Mouse (Mus musculus) CH12.LX (cell line): Measurements from ENCODE around the gene Slfn14. TPM values are rescaled to one million over a fixed set of nuclear protein-coding genes. Genes with fewer than 3 reads are reported as not detected.

Experiments used
- DNase-seq: peaks from one replicate; pipeline ENCODE4 v3.0.0-alpha.2; 2013; ENCODE audit errors: extremely low read depth
- H3K27ac ChIP-seq: 2 replicates; pipeline ENCODE4 v1.5.1; 2012; ENCODE audit warnings: low read depth, mild to moderate bottlenecking, control low read depth, moderate library complexity; ENCODE audit not compliant: insufficient read depth
- H3K27me3 ChIP-seq: replicated peaks from 2 replicates; pipeline ENCODE3; 2012; ENCODE audit warnings: inconsistent platforms
- H3K36me3 ChIP-seq, 2 experiments: replicated peaks in 1 of 2; 2 replicates each; pipeline versions ENCODE3 to v1.6.1; 2012; ENCODE audit warnings: inconsistent platforms in 1 of 2, low read length in 1 of 2, mild to moderate bottlenecking in 1 of 2, mixed read lengths in 1 of 2, moderate library complexity in 1 of 2; ENCODE audit not compliant: control insufficient read depth in 1 of 2, insufficient read depth in 1 of 2
- H3K4me1 ChIP-seq, 2 experiments: 2 replicates each; pipeline ENCODE4 v1.6.1; 2012; ENCODE audit warnings: inconsistent platforms in 1 of 2, moderate library complexity in 1 of 2; ENCODE audit not compliant: insufficient read depth in 2 of 2, control insufficient read depth in 1 of 2
- H3K4me2 ChIP-seq: 2 replicates; pipeline ENCODE4 v1.6.1; 2012; ENCODE audit warnings: low read depth, mild to moderate bottlenecking, control low read depth; ENCODE audit not compliant: poor library complexity, insufficient read depth, severe bottlenecking
- H3K4me3 ChIP-seq, 3 experiments: fragments of 150-350 bp in 1 of 3; sonication (generic) in 1 of 3; replicated peaks in 1 of 3; 2 replicates each; pipeline versions ENCODE3 to v1.5.1; 2011 to 2012; ENCODE audit warnings: low read depth in 2 of 3, low read length in 2 of 3, mild to moderate bottlenecking in 2 of 3, moderate library complexity in 2 of 3, control low read depth in 1 of 3, improper control_type of control experiment in 1 of 3, inconsistent platforms in 1 of 3, mixed read lengths in 1 of 3; ENCODE audit not compliant: poor library complexity in 1 of 3
- H3K79me2 ChIP-seq: replicated peaks from 2 replicates; pipeline ENCODE4 v1.6.1; 2012; ENCODE audit warnings: mild to moderate bottlenecking, moderate library complexity; ENCODE audit not compliant: control insufficient read depth, poor library complexity, insufficient read depth, severe bottlenecking; ENCODE audit errors: extremely low read depth
- H3K9ac ChIP-seq: 2 replicates; pipeline ENCODE4 v1.6.1; 2012; ENCODE audit warnings: low read depth, mild to moderate bottlenecking, control low read depth, moderate library complexity; ENCODE audit not compliant: insufficient read depth
- H3K9me3 ChIP-seq: replicated peaks from 2 replicates; pipeline ENCODE3; 2012; ENCODE audit warnings: low read length, inconsistent platforms, mixed read lengths
- CHD1 ChIP-seq: IDR thresholded peaks from 2 replicates; pipeline ENCODE4 v1.6.1; 2012; ENCODE audit warnings: low read depth, low read length, improper control_type of control experiment, inconsistent platforms
- CTCF ChIP-seq, 2 experiments: IDR thresholded peaks in 1 of 2; conservative IDR thresholded peaks in 1 of 2; 2 replicates each; pipeline ENCODE4 v1.5.1; 2011 to 2012; ENCODE audit warnings: low read depth in 2 of 2, low read length in 2 of 2, improper control_type of control experiment in 1 of 2, inconsistent platforms in 1 of 2, mild to moderate bottlenecking in 1 of 2, moderate library complexity in 1 of 2
- ELF1 ChIP-seq: IDR thresholded peaks from 2 replicates; pipeline ENCODE4 v1.6.1; 2014; ENCODE audit warnings: low read depth, mild to moderate bottlenecking, inconsistent platforms, low read length, improper control_type of control experiment
- ETS1 ChIP-seq: conservative IDR thresholded peaks from 2 replicates; pipeline ENCODE4 v1.6.1; 2012; ENCODE audit warnings: low read depth, mild to moderate bottlenecking, inconsistent platforms, low read length, improper control_type of control experiment, moderate library complexity
- GABPA ChIP-seq: IDR thresholded peaks from 2 replicates; pipeline ENCODE4 v1.6.1; 2012; ENCODE audit warnings: low read depth, low read length, improper control_type of control experiment, inconsistent platforms; ENCODE audit not compliant: insufficient replicate concordance
- IRF4 ChIP-seq: IDR thresholded peaks from 2 replicates; pipeline ENCODE4 v1.6.1; 2014; ENCODE audit warnings: low read depth, mild to moderate bottlenecking, inconsistent platforms, low read length, improper control_type of control experiment
- JUND ChIP-seq: conservative IDR thresholded peaks from 2 replicates; pipeline ENCODE4 v1.6.1; 2011; ENCODE audit warnings: low read depth, low read length, improper control_type of control experiment
- MAFK ChIP-seq: IDR thresholded peaks from 2 replicates; pipeline ENCODE4 v1.6.1; 2011; ENCODE audit warnings: low read length, improper control_type of control experiment; ENCODE audit not compliant: insufficient replicate concordance
- MAZ ChIP-seq: IDR thresholded peaks from 2 replicates; pipeline ENCODE4 v1.6.1; 2012; ENCODE audit warnings: low read depth, mild to moderate bottlenecking, inconsistent platforms, low read length, improper control_type of control experiment, moderate library complexity
- MXI1 ChIP-seq: IDR thresholded peaks from 2 replicates; pipeline ENCODE4 v1.6.1; 2011; ENCODE audit warnings: mild to moderate bottlenecking, low read depth, low read length, improper control_type of control experiment
- NELFE ChIP-seq: IDR thresholded peaks from 2 replicates; pipeline ENCODE4 v1.6.1; 2011; ENCODE audit warnings: low read depth, low read length, improper control_type of control experiment
- NRF1 ChIP-seq: IDR thresholded peaks from 2 replicates; pipeline ENCODE4 v1.6.1; 2014; ENCODE audit warnings: low read depth, mild to moderate bottlenecking, inconsistent platforms, low read length, improper control_type of control experiment, moderate library complexity
- RAD21 ChIP-seq: IDR thresholded peaks from 2 replicates; pipeline ENCODE4 v1.6.1; 2011; ENCODE audit warnings: low read depth, mild to moderate bottlenecking, low read length, improper control_type of control experiment, moderate library complexity
- SMC3 ChIP-seq: IDR thresholded peaks from 2 replicates; pipeline ENCODE4 v1.6.1; 2011; ENCODE audit warnings: low read depth, low read length, improper control_type of control experiment
- TCF12 ChIP-seq: IDR thresholded peaks from 2 replicates; pipeline ENCODE4 v1.6.1; 2014; ENCODE audit warnings: low read depth, mild to moderate bottlenecking, inconsistent platforms, low read length, improper control_type of control experiment
- ZMIZ1 ChIP-seq: IDR thresholded peaks from 2 replicates; pipeline ENCODE4 v1.6.1; 2012; ENCODE audit warnings: low read depth, mild to moderate bottlenecking, inconsistent platforms, low read length, improper control_type of control experiment
- ZNF384 ChIP-seq: IDR thresholded peaks from 2 replicates; pipeline ENCODE4 v1.6.1; 2012; ENCODE audit warnings: low read depth, low read length, improper control_type of control experiment, inconsistent platforms
- dilution Hi-C: fragments of 300-500 bp; cut with MboI; formaldehyde crosslinking; loops from 2 replicates; pipeline ENCODE4 v1.14.3; 2020; ENCODE audit warnings: low sequenced_read_pairs; ENCODE audit not compliant: extremely low pct_unique_long_range_greater_than_20kb, extremely low pct_ligation_motif_present
- in situ Hi-C: fragments of 300-500 bp; cut with MboI; formaldehyde crosslinking; loops from 3 replicates; pipeline ENCODE4 v1.14.3; 2019; ENCODE audit warnings: low sequenced_read_pairs, low pct_ligation_motif_present, low pct_unique_long_range_greater_than_20kb, mixed read lengths
- polyA plus RNA-seq: library from polyadenylated mRNA; unstranded; fragments of >175 nt; gene quantifications from 2 replicates; pipeline ENCODE4 v1.2.1, GENCODE M21; 2012; ENCODE audit warnings: low read depth; ENCODE audit not compliant: insufficient read length
- total RNA-seq, 2 experiments: library from RNA; depleted of rRNA; stranded (reverse); fragments of 300-350 nt in 1 of 2; fragments of >200 nt in 1 of 2; gene quantifications; 2 replicates each; pipeline ENCODE4 v1.2.3; 2012 to 2014

Slfn14 gene
- total and polyA plus RNA-seq, 3 experiments: not detected

DNA sequence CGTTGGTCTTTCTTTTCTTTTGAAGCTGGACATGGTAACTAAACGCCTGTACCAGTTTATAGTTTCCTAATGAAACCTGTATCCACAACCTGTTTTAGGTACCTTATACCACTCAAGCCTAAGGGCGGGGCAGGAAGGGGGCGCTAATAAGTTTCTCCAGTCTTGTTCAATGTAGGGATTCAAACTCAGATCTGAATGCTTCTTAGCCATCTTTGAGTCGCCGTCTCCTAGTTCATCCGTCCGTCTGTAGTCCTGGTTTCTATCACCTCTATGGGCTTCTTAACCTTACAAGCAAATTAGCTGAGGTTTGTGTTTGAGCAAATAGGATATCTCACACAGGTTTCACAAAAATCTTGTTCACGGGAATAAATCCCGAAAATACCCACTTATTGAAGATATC, 15.6 kb upstream of the Slfn14 start:
- H3K79me2 ChIP-seq: peaks cover 37% of the 10 kb centered on the region
- peak overlapping the region; percentile 69 for H3K9ac ChIP-seq
- no peaks in the 10 kb centered on the region for H3K27me3 ChIP-seq
- H3K36me3 ChIP-seq: peaks cover 4 to 17% of the 10 kb centered on the region in 2 experiments
- TF ChIP-seq CHD1 (peak; percentile 65; the same call in 1 of the 2 replicates), NELFE (no peak), ETS1 (no peak), MAZ (no peak), IRF4 (no peak), MXI1 (no peak), TCF12 (no peak), MAFK (0 out of 2 replicates have a peak, but pooled peaks have one; percentile 36), JUND (peak; percentile 59; the same call in 1 of the 2 replicates), NRF1 (no peak), CTCF (conservative IDR thresholded peaks at IDR 0.05 in 1 of 2, IDR thresholded peaks at IDR 0.05 in 1 of 2; ENCODE audit: low read depth in 2 of 2, low read length in 2 of 2) (peak in 1 of 2 experiments; percentile 48; a peak in 2 of 4 replicates), RAD21 (no peak), ELF1 (no peak), GABPA (no peak), SMC3 (no peak)
- TF ChIP-seq, all 38 proteins: peak for 4
- in situ Hi-C loops (no loop called here), dilution Hi-C loops (no loop called here)
- peak overlapping the region; percentile 84 to 97 (median 90) for H3K4me3 ChIP-seq
- peak; percentile 48 for DNase-seq
- no peaks in the 10 kb centered on the region for H3K9me3 ChIP-seq
- H3K4me2 ChIP-seq: peak overlapping the region; percentile 83
- no peak overlapping the region for H3K27ac ChIP-seq
- H3K4me1 ChIP-seq: peaks cover 7 to 60% of the 10 kb centered on the region in 2 experiments

GRCm38 (mm10) chr11:83301431-83301831, 14.9 kb upstream of the Slfn14 start:
- in situ Hi-C loops (no loop called here), dilution Hi-C loops (no loop called here)
- Histone ChIP-seq H3K4me2 (peak overlapping the region; percentile 83), H3K4me3 (no peak overlapping the region), H3K9me3 (no peaks in the 10 kb centered on the region), H3K4me1 (peaks cover 5 to 60% of the 10 kb centered on the region in 2 experiments), H3K27me3 (no peaks in the 10 kb centered on the region), H3K27ac (no peak overlapping the region), H3K79me2 (peaks cover 44% of the 10 kb centered on the region), H3K36me3 (peaks cover 8 to 24% of the 10 kb centered on the region in 2 experiments), H3K9ac (peak overlapping the region; percentile 69; the same call in 1 of the 2 replicates)
- no peak for DNase-seq
- TF ChIP-seq ZMIZ1 (no peak), CTCF (conservative IDR thresholded peaks at IDR 0.05 in 1 of 2, IDR thresholded peaks at IDR 0.05 in 1 of 2; ENCODE audit: low read depth in 2 of 2, low read length in 2 of 2) (peak in 1 of 2 experiments; percentile 49; a peak in 2 of 4 replicates), SMC3 (peak; percentile 15; the same call in 1 of the 2 replicates), TCF12 (no peak), MAFK (no peak), ZNF384 (peak; percentile 81)
